Mouse (Mus musculus) CD4-positive, CD25-positive, alpha-beta regulatory T cell, adult 2 months (primary cell): Measurements from ENCODE around the gene Ptpn23.
"Not testable (repeated sequence)": the region's sequence is repeated elsewhere in the genome, so short reads cannot be mapped to it uniquely, and the experiment has no call there.

ENCODE experiments used
- DNase-seq: peaks from one replicate; pipeline ENCODE4 v3.0.0-alpha.2; 2012; ENCODE audit warnings: low read depth, low spot score

Ptpn23 gene

GRCm38 (mm10) chr9:110408099-110408773 lies at the start of gene Ptpn23:
Ptpn23 (minus strand) TSS chr9:110408213.
- DNase-seq = peak; percentile 97

- no peak for DNase-seq
Observed at GRCm38 (mm10) chr9:110452523-110452922, 44.5 kb upstream of the Ptpn23 start.

GRCm38 (mm10) chr9:110448857-110449617 lies 41.0 kb upstream of the Ptpn23 start:
- peak; percentile 90 for DNase-seq

GRCm38 (mm10) chr9:110448356-110448755 lies 40.3 kb upstream of the Ptpn23 start:
- no peak for DNase-seq

- no peak for DNase-seq
Observed at GRCm38 (mm10) chr9:110440559-110440958, 32.5 kb upstream of the Ptpn23 start.

GRCm38 (mm10) chr9:110440049-110440448 lies 32.0 kb upstream of the Ptpn23 start:
- DNase-seq = no peak

GRCm38 (mm10) chr9:110436041-110436440 lies 28.0 kb upstream of the Ptpn23 start:
- no peak for DNase-seq

GRCm38 (mm10) chr9:110433045-110433444 lies 25.0 kb upstream of the Ptpn23 start:
- no peak for DNase-seq

GRCm38 (mm10) chr9:110431241-110431640 lies 23.2 kb upstream of the Ptpn23 start:
- DNase-seq = no peak

- DNase-seq = no peak
Observed at GRCm38 (mm10) chr9:110419511-110420112, 11.6 kb upstream of the Ptpn23 start, which contains the start of gene Ngp. Ngp (plus strand) TSS chr9:110419747.

- peak; percentile 22 for DNase-seq
Observed at GRCm38 (mm10) chr9:110413785-110414184, 5.8 kb upstream of the Ptpn23 start.

GRCm38 (mm10) chr9:110412926-110413325 lies 4.9 kb upstream of the Ptpn23 start:
- no peak for DNase-seq

- peak; percentile 90 for DNase-seq
Observed at GRCm38 (mm10) chr9:110410908-110411887, 3.2 kb upstream of the Ptpn23 start.

GRCm38 (mm10) chr9:110407311-110408098 lies 508 bp downstream of the Ptpn23 start:
- DNase-seq = peak; percentile 56

- DNase-seq = not testable (repeated sequence)
Observed at GRCm38 (mm10) chr9:110403240-110403639, 4.8 kb downstream of the Ptpn23 start.

GRCm38 (mm10) chr9:110402731-110403130 lies 5.3 kb downstream of the Ptpn23 start:
- no peak for DNase-seq

GRCm38 (mm10) chr9:110400650-110401049 lies 7.4 kb downstream of the Ptpn23 start:
- no peak for DNase-seq

GRCm38 (mm10) chr9:110393295-110393694 lies 14.7 kb downstream of the Ptpn23 start:
- no peak for DNase-seq

- no peak for DNase-seq
Observed at GRCm38 (mm10) chr9:110390843-110391242, 17.2 kb downstream of the Ptpn23 start.

- no peak for DNase-seq
Observed at GRCm38 (mm10) chr9:110388011-110388410, 20.0 kb downstream of the Ptpn23 start.
